30 mouse cellular contexts compared by ENCODE assay signal in the genomic region with DNA sequence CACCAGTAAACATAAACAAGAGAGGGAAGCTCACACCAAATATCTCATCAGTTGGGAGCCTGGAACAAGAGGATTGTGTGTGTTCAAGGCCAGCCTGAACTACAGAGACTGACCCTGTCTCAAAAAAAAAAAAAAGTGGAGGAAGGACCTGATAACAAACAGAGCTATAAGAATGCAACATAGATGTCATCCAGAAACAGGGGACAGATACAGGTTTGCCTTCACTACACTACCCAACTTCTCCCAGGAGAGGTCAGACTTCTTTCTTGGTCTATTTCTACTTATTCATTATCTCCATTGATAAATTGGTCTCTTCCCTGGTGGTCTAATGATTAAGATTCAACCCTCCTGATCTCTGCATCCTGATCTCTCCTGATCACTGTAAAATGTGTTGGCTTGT. TPM values are rescaled to one million over a fixed set of nuclear protein-coding genes. Genes with fewer than 3 reads are reported as not detected.
DNase-seq lines count a peak whose midpoint lies in the region; ATAC-seq and TF ChIP-seq lines count a peak whose summit lies in the region.
"Had no signal": no experiment of that assay in that cellular context is flagged by ENCODE, and none has a peak within 500 bp of the region (broad histone marks: within the 10 kb centered on the region; RNA-seq: fewer than 3 reads in every experiment).

No protein-coding gene starts in this region.

- H3K79me2 ChIP-seq in MEL (ENCODE audit: control insufficient read depth, insufficient read depth, low read length, poor library complexity), result peaks cover 32% of the 10 kb centered on the region

- H3K36me3 ChIP-seq in kidney, postnatal 0 days (ENCODE audit: insufficient read depth, low read length), result no peaks in the 10 kb centered on the region
- H3K36me3 ChIP-seq in lung, postnatal 0 days (ENCODE audit: insufficient read depth, low read length), result no peaks in the 10 kb centered on the region
- H3K36me3 ChIP-seq in MEL (ENCODE audit: control insufficient read depth in 1 of 2, insufficient read depth in 2 of 2, low read length in 2 of 2), result peaks cover 6 to 11% of the 10 kb centered on the region in 2 experiments
- peaks cover 17% of the 10 kb centered on the region for H3K36me3 ChIP-seq in embryonic facial prominence, embryonic 10.5 days (replicated peaks)
- H3K36me3 ChIP-seq: embryonic facial prominence, embryonic 12.5 days had no signal

- ATAC-seq in kidney, postnatal 0 days (replicated peaks; ENCODE audit: low FRiP score, low read depth), result no peak
- no peak for ATAC-seq in lung, postnatal 0 days
- peak; percentile 52 for ATAC-seq in megakaryocyte-erythroid progenitor cell, adult 5-6 weeks (replicated peaks; ENCODE audit: low FRiP score, low TSS enrichment, poor library complexity, severe bottlenecking)
- ATAC-seq: activated CD4-positive, CD25-positive, alpha-beta regulatory T cell, adult 4 months; CD4-positive, CD25-positive, alpha-beta regulatory T cell, adult 4 months; forebrain, embryonic 13.5 days; forebrain, embryonic 15.5 days; forebrain, postnatal 0 days; Patski had no signal

- H3K4me2 ChIP-seq in kidney, postnatal 0 days (ENCODE audit: low read length), result no peak overlapping the region
- H3K4me2 ChIP-seq in lung, postnatal 0 days (replicated peaks; ENCODE audit: low read depth, low read length), result no peak overlapping the region
- H3K4me2 ChIP-seq: embryonic facial prominence, embryonic 12.5 days; forebrain, embryonic 13.5 days; forebrain, embryonic 15.5 days had no signal

- H3K4me3 ChIP-seq in kidney, postnatal 0 days (replicated peaks; ENCODE audit: low read depth, low read length), result no peak overlapping the region
- H3K4me3 ChIP-seq in lung, postnatal 0 days (ENCODE audit: low read depth, low read length), result no peak overlapping the region
- no peak overlapping the region for H3K4me3 ChIP-seq in MEL (ENCODE audit: control insufficient read depth in 1 of 2, insufficient read depth in 1 of 2, low read depth in 2 of 2, low read length in 2 of 2)
- no peak overlapping the region for H3K4me3 ChIP-seq in embryonic facial prominence, embryonic 10.5 days
- H3K4me3 ChIP-seq: embryonic facial prominence, embryonic 12.5 days; forebrain, embryonic 13.5 days; forebrain, embryonic 15.5 days had no signal

- no peak overlapping the region for H3K9ac ChIP-seq in kidney, postnatal 0 days (ENCODE audit: low read depth, low read length)
- no peak overlapping the region for H3K9ac ChIP-seq in lung, postnatal 0 days (replicated peaks; ENCODE audit: low read depth)
- no peak overlapping the region for H3K9ac ChIP-seq in MEL (ENCODE audit: control insufficient read depth, low read depth, low read length, poor library complexity, severe bottlenecking)
- H3K9ac ChIP-seq: embryonic facial prominence, embryonic 12.5 days; forebrain, embryonic 13.5 days; forebrain, embryonic 15.5 days; forebrain, postnatal 0 days had no signal

- no peak for TF ChIP-seq POLR2A in MEL (IDR thresholded peaks at IDR 0.05; ENCODE audit: control insufficient read depth in 1 of 2, insufficient read depth in 1 of 2, low read depth in 1 of 2, low read length in 2 of 2, poor library complexity in 1 of 2)

- H3K27me3 ChIP-seq in kidney, postnatal 0 days (ENCODE audit: insufficient read depth, low read length), result no peaks in the 10 kb centered on the region
- H3K27me3 ChIP-seq in lung, postnatal 0 days (replicated peaks; ENCODE audit: insufficient read depth, low read length), result no peaks in the 10 kb centered on the region
- H3K27me3 ChIP-seq in MEL (ENCODE audit: control insufficient read depth in 1 of 2, insufficient read depth in 2 of 2, low read length in 2 of 2), result no peaks in the 10 kb centered on the region
- no peaks in the 10 kb centered on the region for H3K27me3 ChIP-seq in embryonic facial prominence, embryonic 10.5 days (replicated peaks; ENCODE audit: low read depth, poor library complexity, severe bottlenecking)
- H3K27me3 ChIP-seq: CH12.LX; embryonic facial prominence, embryonic 12.5 days; forebrain, embryonic 13.5 days; forebrain, embryonic 15.5 days; Patski had no signal

- TF ChIP-seq CTCF in kidney, postnatal 0 days (IDR thresholded peaks at IDR 0.05; ENCODE audit: low read depth), result 0 out of 2 replicates have a peak, but pooled peaks have one; percentile 21
- TF ChIP-seq CTCF in lung, postnatal 0 days (IDR thresholded peaks at IDR 0.05), result peak; percentile 21; the same call in 1 of the 2 replicates
- peak in 1 of 3 experiments; percentile 28; a peak in 1 of 6 replicates for TF ChIP-seq CTCF in MEL (IDR thresholded peaks at IDR 0.05 in 2 of 3, conservative IDR thresholded peaks at IDR 0.05 in 1 of 3; ENCODE audit: control insufficient read depth in 1 of 3, insufficient read depth in 1 of 3, low read depth in 2 of 3, low read length in 3 of 3, poor library complexity in 1 of 3, severe bottlenecking in 1 of 3)

- no peak for DNase-seq in kidney, postnatal 0 days (ENCODE audit: low spot score)
- no peak for DNase-seq in kidney, postnatal 4 days
- DNase-seq in lung, postnatal 0 days (ENCODE audit: low spot score), result no peak
- no peak for DNase-seq in lung, postnatal 25 days (ENCODE audit: low spot score)
- DNase-seq in MEL (ENCODE audit: low read depth, low spot score), result no peak
- DNase-seq in embryonic facial prominence, embryonic 10.5 days (ENCODE audit: low spot score), result no peak
- no peak for DNase-seq in cerebellum, adult 11-12 months
- DNase-seq: adrenal gland, adult 8-10 months; adrenal gland, postnatal 14 days; adrenal gland, postnatal 36 days; B cell, adult 2 months; cerebellum, adult 18-20 months; cerebellum, adult 8-10 months; cerebellum, adult 9-11 months; cerebellum, postnatal 14 days; cerebellum, postnatal 36 days; embryo, embryonic 11 days; forebrain, postnatal 0 days had no signal

- TF ChIP-seq EP300 in lung, postnatal 0 days (IDR thresholded peaks at IDR 0.05), result no peak
- TF ChIP-seq EP300 in MEL (IDR thresholded peaks at IDR 0.05; ENCODE audit: low read depth in 1 of 2, low read length in 2 of 2), result no peak

- no peak for TF ChIP-seq RAD21 in MEL (IDR thresholded peaks at IDR 0.05; ENCODE audit: low read depth, low read length)

- H3K4me1 ChIP-seq in kidney, postnatal 0 days (replicated peaks; ENCODE audit: insufficient read depth, low read length), result no peaks in the 10 kb centered on the region
- no peaks in the 10 kb centered on the region for H3K4me1 ChIP-seq in lung, postnatal 0 days (ENCODE audit: insufficient read depth, low read depth, low read length)
- peaks cover 0 to 3% of the 10 kb centered on the region in 2 experiments; a peak in 1 of 4 replicates for H3K4me1 ChIP-seq in MEL (ENCODE audit: control insufficient read depth in 1 of 2, insufficient read depth in 2 of 2, low read length in 2 of 2)
- no peaks in the 10 kb centered on the region for H3K4me1 ChIP-seq in embryonic facial prominence, embryonic 10.5 days
- H3K4me1 ChIP-seq: embryonic facial prominence, embryonic 12.5 days had no signal

- no peaks in the 10 kb centered on the region for H3K9me3 ChIP-seq in kidney, postnatal 0 days (replicated peaks; ENCODE audit: low read length)
- H3K9me3 ChIP-seq in lung, postnatal 0 days (ENCODE audit: low read length), result no peaks in the 10 kb centered on the region
- H3K9me3 ChIP-seq in MEL (replicated peaks; ENCODE audit: insufficient read depth, low read length), result no peaks in the 10 kb centered on the region
- H3K9me3 ChIP-seq in embryonic facial prominence, embryonic 10.5 days, result no peaks in the 10 kb centered on the region
- H3K9me3 ChIP-seq: embryonic facial prominence, embryonic 12.5 days; forebrain, embryonic 13.5 days; forebrain, embryonic 15.5 days; G1E had no signal

- no peak overlapping the region for H3K27ac ChIP-seq in kidney, postnatal 0 days
- H3K27ac ChIP-seq in lung, postnatal 0 days (ENCODE audit: low read length), result no peak overlapping the region
- H3K27ac ChIP-seq in MEL (ENCODE audit: control insufficient read depth, low read depth, low read length), result no peak overlapping the region
- no peak overlapping the region for H3K27ac ChIP-seq in embryonic facial prominence, embryonic 10.5 days (replicated peaks)
- H3K27ac ChIP-seq: embryonic facial prominence, embryonic 12.5 days; forebrain, embryonic 13.5 days; forebrain, embryonic 15.5 days had no signal

TF ChIP-seq in MEL, 35 proteins besides CTCF, POLR2A, EP300 and RAD21 (continues in another document):
- TF ChIP-seq USF2 (IDR thresholded peaks at IDR 0.05; ENCODE audit: borderline replicate concordance in 1 of 2, insufficient read depth in 1 of 2, low read depth in 1 of 2, low read length in 2 of 2) (no peak), GATA1 (IDR thresholded peaks at IDR 0.05; ENCODE audit: low read depth, low read length) (no peak), MAZ (IDR thresholded peaks at IDR 0.05; ENCODE audit: low read depth, low read length) (no peak), KAT2A (conservative IDR thresholded peaks at IDR 0.05; ENCODE audit: low read depth, low read length) (no peak), MAFK (IDR thresholded peaks at IDR 0.05; ENCODE audit: borderline replicate concordance, low read depth, low read length) (no peak), SMC3 (IDR thresholded peaks at IDR 0.05; ENCODE audit: low read depth, low read length) (0 out of 2 replicates have a peak, but pooled peaks have one; percentile 22), MXI1 (IDR thresholded peaks at IDR 0.05; ENCODE audit: low read depth, low read length) (no peak), ZNF384 (IDR thresholded peaks at IDR 0.05; ENCODE audit: low read depth, low read length) (peak; percentile 60)

RNA-seq across cellular contexts. Expression of a gene that starts 25.9 kb away (rescaled TPM):
- polyA plus RNA-seq in kidney, postnatal 0 days (2015; fragmentation: Nextera tagmentation; extraction: Ambion mirVana), result 1.3 and 1.6 TPM in 2 replicates
- 1.5 and 1.6 TPM in 2 replicates for polyA plus RNA-seq in lung, postnatal 0 days (2015; fragmentation: Nextera tagmentation; extraction: Ambion mirVana)
- total RNA-seq in MEL (2012; rRNA removed), result 14.3 and 14.4 TPM in 2 replicates
- 10 to 100 TPM in 1 of 2 experiments, not detected in 1; 14.7 TPM for polyA plus RNA-seq in MEL (2012; ENCODE audit: insufficient read depth in 1 of 2, insufficient read length in 2 of 2, low read depth in 1 of 2, low replicate concordance in 2 of 2, missing spikeins in 1 of 2)
- total RNA-seq in megakaryocyte-erythroid progenitor cell, adult 5-6 weeks (2014; fragmentation: Nextera tagmentation), result 17.6 and 19.4 TPM in 2 replicates
- total RNA-seq in megakaryocyte-erythroid progenitor cell, adult 5-6 weeks (2017), result 9.8 and 11.8 TPM in 2 replicates
- 2.7 and 2.8 TPM in 2 replicates for polyA plus RNA-seq in embryonic facial prominence, embryonic 10.5 days (2016; fragmentation: Nextera tagmentation; extraction: Ambion mirVana)

RNA-seq across cellular contexts. Expression of a gene that starts 53.1 kb away (rescaled TPM):
- polyA plus RNA-seq in kidney, postnatal 0 days (2015; fragmentation: Nextera tagmentation; extraction: Ambion mirVana), result 59.7 and 64.2 TPM in 2 replicates
- 120 and 139 TPM in 2 replicates for polyA plus RNA-seq in lung, postnatal 0 days (2015; fragmentation: Nextera tagmentation; extraction: Ambion mirVana)
- not detected in 2 replicates for total RNA-seq in MEL (2012; rRNA removed)
- not detected for polyA plus RNA-seq in MEL (2012; ENCODE audit: insufficient read depth in 1 of 2, insufficient read length in 2 of 2, low read depth in 1 of 2, low replicate concordance in 2 of 2, missing spikeins in 1 of 2)
- total RNA-seq in megakaryocyte-erythroid progenitor cell, adult 5-6 weeks (2014; fragmentation: Nextera tagmentation), result not detected in 2 replicates
- not detected in 2 replicates for total RNA-seq in megakaryocyte-erythroid progenitor cell, adult 5-6 weeks (2017)
- 0.27 and 0.97 TPM in 2 replicates for polyA plus RNA-seq in embryonic facial prominence, embryonic 10.5 days (2016; fragmentation: Nextera tagmentation; extraction: Ambion mirVana)
- total RNA-seq: adrenal gland, adult 18-20 months; adrenal gland, postnatal 14 days; CH12.LX; common myeloid progenitor, adult 5-6 weeks had no signal
- polyA plus RNA-seq: activated CD4-positive, CD25-positive, alpha-beta regulatory T cell, adult 4 months; CD4-positive, CD25-positive, alpha-beta regulatory T cell, adult 4 months; forebrain, embryonic 11.5 days; forebrain, embryonic 13.5 days; forebrain, embryonic 15.5 days; forebrain, postnatal 0 days; G1E had no signal

Comparison
In these comparisons a context has a peak if more than half of its experiments do, and no peak if none do; other contexts are left out.
1. RNA of a gene that starts 53.1 kb away (polyA plus RNA-seq): 120 to 139 TPM in lung, postnatal 0 days and 59.7 to 64.2 TPM in kidney, postnatal 0 days; 0.27 to 0.97 TPM in embryonic facial prominence, embryonic 10.5 days and not detected in MEL; every median in the first group is over 10 times any median in the second.